Mouse (Mus musculus) thymus, adult 2 months (tissue): ENCODE data around the gene Megf9. TPM values are rescaled to one million over a fixed set of nuclear protein-coding genes. Genes with fewer than 3 reads are reported as not detected.
A peak's percentile ranks its signal among the peaks of the same experiment; 100 is the strongest.

ENCODE experiments used
- DNase-seq: peaks from one replicate; pipeline ENCODE4 v3.0.0; 2021
- H3K27ac ChIP-seq: fragments of 200-500 bp; 2 replicates; pipeline ENCODE4 v1.5.1; 2012; ENCODE audit warnings: low read length, control low read depth; ENCODE audit not compliant: control insufficient read depth, insufficient read depth
- H3K27me3 ChIP-seq: fragments of 200-500 bp; 2 replicates; pipeline ENCODE4 v1.6.1; 2012; ENCODE audit warnings: mild to moderate bottlenecking, low read length, moderate library complexity, mixed read lengths; ENCODE audit not compliant: control insufficient read depth, insufficient read depth
- H3K36me3 ChIP-seq: fragments of 200-500 bp; 2 replicates; pipeline ENCODE4 v1.6.1; 2012; ENCODE audit warnings: mild to moderate bottlenecking, low read length, moderate library complexity; ENCODE audit not compliant: control insufficient read depth, insufficient read depth
- H3K4me1 ChIP-seq: fragments of 200-500 bp; replicated peaks from 2 replicates; pipeline ENCODE4 v1.6.1; 2012; ENCODE audit warnings: low read length; ENCODE audit not compliant: control insufficient read depth, insufficient read depth
- H3K4me3 ChIP-seq: fragments of 200-500 bp; 2 replicates; pipeline ENCODE4 v1.5.1; 2012; ENCODE audit warnings: mild to moderate bottlenecking, low read length, control low read depth, moderate library complexity; ENCODE audit not compliant: control insufficient read depth, insufficient read depth
- CTCF ChIP-seq: fragments of 200-500 bp; IDR thresholded peaks from 2 replicates; pipeline ENCODE4 v1.5.1; 2012; ENCODE audit warnings: mild to moderate bottlenecking, control low read depth, low read length, moderate library complexity, borderline replicate concordance; ENCODE audit not compliant: control insufficient read depth, poor library complexity, insufficient read depth; ENCODE audit errors: extremely low read depth
- POLR2A ChIP-seq: fragments of 200-500 bp; IDR thresholded peaks from 2 replicates; pipeline ENCODE4 v1.6.1; 2012; ENCODE audit warnings: mild to moderate bottlenecking, low read length, control low read depth, moderate library complexity; ENCODE audit not compliant: control insufficient read depth, poor library complexity, insufficient read depth; ENCODE audit errors: extremely low read depth
- WGBS: fragments of 180-500 bp; shearing (Covaris S2); methylation state at CpG from one replicate; pipeline ENCODE4 v1.1.7; 2018; 5-methylcytosine and 5-hydroxymethylcytosine counted together
- polyA plus RNA-seq: library from polyadenylated mRNA; depleted of rRNA; stranded (reverse); fragments of >200 nt; gene quantifications from 2 replicates; pipeline ENCODE4 v1.2.3, GENCODE M21; 2012; rRNA removed

Gene Megf9
- 18.4 and 26.5 TPM in 2 replicates for polyA plus RNA-seq

DNA sequence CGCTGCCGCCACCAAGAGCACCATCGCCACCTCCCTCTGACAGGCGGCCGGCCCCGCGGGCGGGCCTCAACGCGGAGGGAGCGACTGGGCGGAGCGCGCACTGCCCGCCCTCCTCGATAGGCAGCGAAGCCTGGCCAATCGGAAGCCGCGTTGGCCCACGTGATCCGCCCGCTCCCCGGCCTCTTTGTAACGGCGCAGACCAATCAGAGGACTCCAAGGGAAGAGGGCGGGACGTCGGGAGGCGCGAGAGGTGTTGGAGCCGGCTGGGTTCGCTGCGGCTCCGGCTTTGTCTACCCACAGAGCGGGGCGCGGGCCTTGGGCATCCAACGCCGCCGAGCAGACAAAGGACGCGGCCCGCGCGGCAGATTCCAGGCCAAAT is at the start of gene Megf9:
TSS of gene Megf9 (minus strand) at position 105 of the 379 bp plus-strand sequence.
- Histone ChIP-seq H3K4me1 (peaks cover 12% of the 10 kb centered on the region), H3K27me3 (no peaks in the 10 kb centered on the region), H3K27ac (0 out of 2 replicates have a peak within 1 kb of the TSS, but pooled peaks have one; percentile 6), H3K4me3 (peak within 1 kb of the TSS; percentile 65), H3K36me3 (no peaks in the 10 kb centered on the region)
- no peak for TF ChIP-seq CTCF
- TF ChIP-seq POLR2A, result peak; percentile 93
- peak; percentile 98 for DNase-seq
- WGBS, result under 1% methylated on average over 46 of the region's 46 CpGs

DNA sequence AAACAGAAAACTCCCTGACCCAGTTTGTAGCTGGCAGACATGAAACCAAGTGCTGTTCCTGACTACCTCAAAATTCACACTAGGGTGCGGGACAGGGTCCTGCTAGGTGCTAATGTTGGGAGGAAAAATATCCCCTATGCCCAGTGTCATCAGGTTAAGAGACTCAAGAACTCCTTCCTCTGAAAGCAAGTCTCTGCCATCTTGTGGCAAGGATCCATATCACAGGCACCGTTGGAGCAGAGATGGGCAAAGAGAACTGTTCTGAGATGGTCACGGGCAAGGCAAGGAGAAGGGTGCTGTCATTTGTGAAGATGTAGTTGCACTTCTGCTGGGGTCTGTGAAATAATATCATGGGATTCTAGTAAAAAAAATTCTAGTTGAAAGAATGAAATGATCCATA is 44.9 kb upstream of the Megf9 start:
- Histone ChIP-seq H3K36me3 (no peaks in the 10 kb centered on the region), H3K27me3 (no peaks in the 10 kb centered on the region), H3K4me3 (no peak overlapping the region), H3K4me1 (no peaks in the 10 kb centered on the region), H3K27ac (no peak overlapping the region)
- 54% methylated on average over 3 of the region's 3 CpGs for WGBS
- peak; percentile 2 for DNase-seq
- TF ChIP-seq POLR2A, result no peak
- TF ChIP-seq CTCF, result no peak

DNA sequence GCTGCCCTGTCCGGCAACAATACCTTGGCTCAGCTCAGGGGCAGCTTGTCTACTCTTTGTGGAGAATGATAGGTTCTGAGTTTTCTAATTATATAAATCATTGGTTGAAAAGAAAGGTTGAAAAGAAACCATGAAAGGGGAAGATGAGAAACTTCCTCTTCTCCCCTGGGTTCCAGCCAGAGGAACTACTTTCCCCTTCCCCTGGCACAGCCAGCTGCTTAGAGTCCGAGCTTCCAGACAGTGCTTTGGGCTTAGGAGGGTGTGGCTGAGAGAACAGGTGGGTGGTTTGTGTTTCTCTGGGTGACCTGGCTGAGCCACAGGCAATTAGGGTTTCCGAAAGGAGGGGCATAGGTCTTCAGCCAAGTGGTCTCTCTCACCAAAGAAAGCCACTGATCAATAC is 43.5 kb upstream of the Megf9 start:
- H3K36me3 ChIP-seq, result no peaks in the 10 kb centered on the region
- H3K4me1 ChIP-seq, result no peaks in the 10 kb centered on the region
- no peak for TF ChIP-seq POLR2A
- no peak for TF ChIP-seq CTCF
- H3K27me3 ChIP-seq, result no peaks in the 10 kb centered on the region
- H3K27ac ChIP-seq, result no peak overlapping the region
- H3K4me3 ChIP-seq, result no peak overlapping the region
- DNase-seq, result no peak
- 19% methylated on average over 3 of the region's 3 CpGs for WGBS

DNA sequence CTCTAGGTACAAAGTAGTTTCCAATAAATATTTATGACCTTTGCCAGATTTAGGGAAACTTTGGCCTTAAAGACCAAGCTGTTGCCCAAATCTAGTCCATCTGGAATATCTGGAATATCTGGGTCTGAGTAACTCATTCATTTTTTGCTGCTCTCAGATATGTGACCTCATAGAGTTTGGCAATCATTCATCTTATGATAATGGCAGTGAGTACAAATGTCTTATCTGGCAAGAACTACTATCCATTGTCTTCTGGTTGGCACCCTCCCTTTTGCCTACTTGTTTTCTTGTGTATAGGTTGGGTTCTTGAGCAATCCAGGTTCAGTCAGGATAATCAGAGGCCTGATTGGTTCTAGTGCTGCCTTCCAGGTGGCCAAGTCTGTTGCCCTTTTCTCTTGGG is 41.3 kb upstream of the Megf9 start:
- TF ChIP-seq POLR2A, result no peak
- no peak for TF ChIP-seq CTCF
- Histone ChIP-seq H3K4me1 (no peaks in the 10 kb centered on the region), H3K27me3 (no peaks in the 10 kb centered on the region), H3K27ac (no peak overlapping the region), H3K4me3 (no peak overlapping the region), H3K36me3 (no peaks in the 10 kb centered on the region)
- DNase-seq, result no peak

DNA sequence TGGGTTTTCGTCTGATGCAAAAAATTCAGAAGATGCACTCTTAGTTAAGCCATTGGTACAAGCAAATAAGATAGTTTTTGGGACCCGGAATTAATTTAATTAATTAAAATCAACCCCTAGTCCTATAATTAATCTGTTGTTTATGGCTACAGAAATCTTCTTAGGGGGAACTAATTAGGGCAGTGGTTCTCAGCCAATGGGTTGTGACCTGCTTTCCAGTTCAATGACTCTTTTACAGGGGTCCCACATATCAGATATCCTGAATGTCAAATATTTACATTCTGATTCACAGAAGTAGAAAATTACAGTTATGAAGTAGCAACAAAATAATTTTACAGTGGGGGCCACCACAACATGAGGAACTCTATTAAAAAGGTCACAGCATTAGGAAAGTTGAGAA is 39.1 kb upstream of the Megf9 start:
- TF ChIP-seq POLR2A (no peak), CTCF (no peak)
- no peaks in the 10 kb centered on the region for H3K36me3 ChIP-seq
- no peak for DNase-seq
- no peak overlapping the region for H3K27ac ChIP-seq
- H3K27me3 ChIP-seq, result no peaks in the 10 kb centered on the region
- no peaks in the 10 kb centered on the region for H3K4me1 ChIP-seq
- H3K4me3 ChIP-seq, result no peak overlapping the region
- WGBS, result 96% methylated on average over 2 of the region's 2 CpGs

DNA sequence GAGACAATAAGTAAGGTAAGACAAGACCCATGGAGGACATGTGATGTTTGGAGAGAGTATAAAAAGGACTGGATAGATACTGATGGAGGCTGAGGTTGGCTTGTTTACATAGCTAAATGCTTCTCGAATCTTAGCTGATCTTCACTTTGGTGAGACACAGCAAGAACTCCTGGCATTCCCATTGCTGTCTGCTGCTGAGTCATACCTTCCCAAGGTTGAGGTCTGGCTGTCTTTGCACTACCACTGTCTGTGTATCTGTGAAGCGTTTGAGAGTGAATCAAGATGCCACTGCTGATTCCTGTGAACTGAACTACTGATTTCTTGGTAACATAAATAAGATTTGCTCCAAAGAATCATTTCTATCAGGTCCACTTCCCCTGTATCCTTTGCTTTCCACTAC is 19.1 kb upstream of the Megf9 start:
- Histone ChIP-seq H3K27ac (no peak overlapping the region), H3K4me1 (no peaks in the 10 kb centered on the region), H3K27me3 (no peaks in the 10 kb centered on the region), H3K36me3 (no peaks in the 10 kb centered on the region), H3K4me3 (no peak overlapping the region)
- no peak for DNase-seq
- TF ChIP-seq POLR2A (no peak), CTCF (no peak)
- WGBS, result 90% methylated on average over 2 of the region's 2 CpGs

DNA sequence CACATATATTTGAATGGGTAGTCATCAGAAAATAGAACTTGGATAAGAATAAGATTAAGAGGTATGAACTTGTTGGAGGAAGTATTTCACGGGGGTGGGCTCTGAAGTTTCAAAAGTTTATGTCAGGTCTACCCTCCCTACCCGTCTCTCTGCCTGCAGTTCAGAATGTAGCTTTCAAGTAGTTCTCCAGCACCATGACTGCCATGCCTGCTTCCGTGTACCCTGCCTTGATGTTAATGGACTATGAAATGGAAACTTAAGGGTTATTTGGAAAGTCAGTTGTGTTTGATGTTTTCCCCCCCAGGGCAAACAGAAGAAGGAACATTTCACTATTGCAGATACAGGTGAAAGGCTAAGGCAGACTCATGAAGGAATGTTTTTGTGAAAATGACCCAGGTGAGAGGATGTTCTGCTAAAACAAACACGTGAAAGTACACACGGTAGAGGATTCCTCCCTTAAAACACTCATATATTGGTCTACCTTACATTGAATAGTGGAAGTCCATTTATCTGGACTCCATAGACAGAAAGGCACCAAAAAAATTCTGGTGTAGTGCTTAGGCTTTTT is 18.5 kb upstream of the Megf9 start:
- Histone ChIP-seq H3K36me3 (no peaks in the 10 kb centered on the region), H3K4me1 (no peaks in the 10 kb centered on the region), H3K4me3 (no peak overlapping the region), H3K27me3 (no peaks in the 10 kb centered on the region), H3K27ac (no peak overlapping the region)
- 93% methylated on average over 5 of the region's 5 CpGs for WGBS
- DNase-seq, result no peak
- TF ChIP-seq POLR2A (no peak), CTCF (no peak)
